Mouse (Mus musculus): ENCODE results near the gene Cgnl1. TPM values are rescaled to one million over a fixed set of nuclear protein-coding genes. Genes with fewer than 3 reads are reported as not detected.

Gene Cgnl1
- polyA plus RNA-seq, 1 experiment: 10.4 TPM

DNA sequence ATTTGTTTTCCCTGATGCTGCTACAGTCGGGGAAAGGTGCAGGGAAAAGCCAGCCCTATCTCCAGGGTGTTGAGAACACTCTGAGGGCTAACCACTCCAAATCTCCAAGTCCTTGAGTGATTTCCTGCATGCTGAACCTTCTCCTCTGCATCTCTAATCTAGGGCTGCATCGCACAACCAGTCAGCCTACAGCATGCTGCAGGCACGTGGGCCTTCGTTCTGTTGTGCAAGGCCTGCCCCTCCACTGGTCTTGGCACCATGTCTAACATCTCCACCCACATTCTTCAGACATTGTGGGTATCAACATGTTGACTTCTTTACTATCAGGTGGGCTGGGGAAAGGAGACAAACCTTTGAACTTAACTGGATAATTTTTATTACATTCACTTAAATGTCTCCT, 44.2 kb downstream of the Cgnl1 start:
- DNase-seq (ENCODE audit: extremely low spot score in 1 of 2, low spot score in 1 of 2): no peak

DNA sequence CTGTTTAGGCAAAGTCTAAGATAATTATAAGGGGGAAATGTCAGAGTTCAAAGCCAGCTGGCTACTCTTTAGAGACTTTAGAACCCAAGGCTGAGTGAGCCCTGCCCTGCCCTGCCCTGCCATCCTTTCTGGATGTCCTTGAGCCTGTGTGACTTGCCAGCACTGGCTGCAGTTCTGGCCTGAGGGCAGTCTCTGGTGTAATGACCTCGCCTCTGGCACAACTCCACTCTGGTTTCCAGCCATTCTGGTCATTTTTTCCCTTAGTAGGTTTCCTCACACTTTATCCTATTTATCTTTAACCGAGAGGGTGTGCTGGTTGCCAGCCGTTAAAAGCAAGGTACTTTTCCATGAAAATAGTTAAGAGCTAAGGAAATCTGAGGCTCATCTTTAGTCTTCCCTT, 45.3 kb downstream of the Cgnl1 start:
- no peak for DNase-seq (ENCODE audit: extremely low spot score in 1 of 2, low spot score in 1 of 2)

GRCm38 (mm10) chr9:71722366-71722765, 49.0 kb downstream of the Cgnl1 start:
- DNase-seq (ENCODE audit: extremely low spot score in 1 of 2, low spot score in 1 of 2): no peak

GRCm38 (mm10) chr9:71716995-71717394, 54.4 kb downstream of the Cgnl1 start:
- DNase-seq (ENCODE audit: extremely low spot score in 1 of 2, low spot score in 1 of 2): no peak

- no peak for DNase-seq (ENCODE audit: extremely low spot score in 1 of 2, low spot score in 1 of 2)
Measured at GRCm38 (mm10) chr9:71710776-71711175, 60.6 kb downstream of the Cgnl1 start.

- no peak for DNase-seq (ENCODE audit: extremely low spot score in 1 of 2, low spot score in 1 of 2)
Measured at GRCm38 (mm10) chr9:71709199-71709598, 62.2 kb downstream of the Cgnl1 start.

DNA sequence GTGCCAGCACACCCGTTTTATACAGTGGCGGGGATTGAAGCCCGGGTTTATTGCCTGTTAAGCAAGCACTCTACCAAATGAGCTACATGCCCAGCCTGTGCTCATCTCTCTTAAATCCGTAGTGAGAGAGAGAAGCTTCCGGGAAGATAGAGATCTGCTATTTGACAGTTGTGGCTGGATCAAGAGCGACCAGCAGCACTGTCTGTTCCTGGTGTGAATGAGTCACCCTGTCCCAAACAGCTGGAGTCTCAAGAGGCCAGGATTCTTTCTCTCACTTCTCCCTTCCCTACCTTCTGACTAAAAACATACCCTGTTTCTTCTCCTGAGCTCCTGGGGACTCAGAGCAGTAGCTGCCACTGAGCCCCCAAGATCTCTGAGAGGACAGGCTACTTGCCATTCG, 63.4 kb downstream of the Cgnl1 start:
- no peak for DNase-seq (ENCODE audit: extremely low spot score in 1 of 2, low spot score in 1 of 2)

DNA sequence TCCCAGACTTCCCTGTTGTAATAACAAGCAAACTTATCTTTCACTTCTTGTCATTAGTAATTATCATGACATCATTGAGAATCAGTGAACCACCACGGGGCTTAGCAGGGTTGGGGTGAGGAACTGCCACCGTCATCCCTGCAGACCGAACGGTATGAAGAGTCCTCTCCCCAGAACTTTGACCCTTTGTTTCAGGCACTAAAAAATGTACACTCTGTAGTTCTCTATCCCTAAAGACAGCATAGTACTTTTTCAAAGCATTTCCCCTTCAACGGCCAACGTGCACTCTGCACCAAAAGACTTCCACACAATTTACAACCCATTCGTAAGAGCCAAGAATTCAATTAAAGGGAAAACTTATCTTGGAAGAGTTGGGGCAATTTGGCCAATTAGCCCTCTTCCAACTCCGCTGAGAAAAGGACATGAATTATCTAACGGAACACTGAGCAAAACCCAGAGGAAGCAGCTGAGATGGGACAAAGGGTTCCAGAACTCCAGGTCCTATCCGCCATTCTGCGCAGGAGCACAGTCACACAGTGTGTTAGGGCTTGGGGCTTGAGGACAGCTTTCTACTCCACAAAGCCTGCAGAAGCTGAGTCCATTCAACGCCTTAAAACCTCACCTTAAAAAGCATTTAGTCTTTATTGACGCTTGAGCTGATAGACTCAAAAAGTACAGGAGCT, 66.9 kb downstream of the Cgnl1 start:
- DNase-seq (ENCODE audit: extremely low spot score in 1 of 2, low spot score in 1 of 2): no peak

- DNase-seq (ENCODE audit: extremely low spot score in 1 of 2, low spot score in 1 of 2): no peak
Measured at GRCm38 (mm10) chr9:71699087-71699486, 72.3 kb downstream of the Cgnl1 start.

GRCm38 (mm10) chr9:71698116-71698515, 73.3 kb downstream of the Cgnl1 start:
- no peak for DNase-seq (ENCODE audit: extremely low spot score in 1 of 2, low spot score in 1 of 2)

DNA sequence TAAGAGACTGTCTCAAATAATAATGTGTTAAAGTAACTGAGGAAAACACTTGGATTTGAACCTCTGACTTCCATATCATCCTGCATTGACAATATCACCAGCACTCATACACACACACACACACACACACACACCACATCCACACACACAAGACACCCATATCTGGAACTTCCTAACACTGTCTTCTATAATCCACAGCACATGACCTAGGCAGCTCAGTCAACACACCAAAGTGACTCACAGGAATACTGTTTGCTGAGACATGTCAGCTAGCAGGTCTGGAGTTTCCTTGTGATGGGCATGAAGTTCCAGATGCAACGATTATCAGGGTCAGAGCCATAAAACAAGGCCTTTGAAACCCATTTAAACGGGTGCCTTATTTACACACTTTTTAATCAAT, 74.2 kb downstream of the Cgnl1 start:
- no peak for DNase-seq (ENCODE audit: extremely low spot score in 1 of 2, low spot score in 1 of 2)

GRCm38 (mm10) chr9:71696762-71697161, 74.6 kb downstream of the Cgnl1 start:
- DNase-seq (ENCODE audit: extremely low spot score in 1 of 2, low spot score in 1 of 2): no peak

DNA sequence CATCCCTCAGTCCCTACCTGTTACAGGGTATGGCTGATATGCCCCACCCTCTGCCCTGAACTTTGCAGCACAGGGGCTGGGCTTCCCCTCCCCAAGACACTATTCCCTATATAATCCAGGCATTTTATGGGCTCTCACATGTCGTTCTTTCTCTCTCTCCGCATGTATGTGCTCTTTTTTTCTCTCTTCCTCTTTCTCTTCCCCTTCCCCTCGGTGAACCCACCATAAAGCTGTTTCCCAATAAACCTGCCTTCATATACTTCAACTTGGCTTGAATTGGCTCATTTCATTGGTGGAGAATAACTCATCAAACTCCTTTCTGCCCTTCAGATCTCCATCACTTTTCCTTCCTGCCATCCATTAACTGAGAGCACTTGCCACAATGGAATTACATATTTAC, 76.3 kb downstream of the Cgnl1 start:
- no peak for DNase-seq (ENCODE audit: extremely low spot score in 1 of 2, low spot score in 1 of 2)

- DNase-seq (ENCODE audit: extremely low spot score in 1 of 2, low spot score in 1 of 2): no peak
Measured at GRCm38 (mm10) chr9:71694223-71694622, 77.2 kb downstream of the Cgnl1 start.

GRCm38 (mm10) chr9:71693771-71694170, 77.6 kb downstream of the Cgnl1 start:
- DNase-seq (ENCODE audit: extremely low spot score in 1 of 2, low spot score in 1 of 2): no peak

- DNase-seq (ENCODE audit: extremely low spot score in 1 of 2, low spot score in 1 of 2): no peak
Measured at GRCm38 (mm10) chr9:71692165-71692564, 79.2 kb downstream of the Cgnl1 start.

DNA sequence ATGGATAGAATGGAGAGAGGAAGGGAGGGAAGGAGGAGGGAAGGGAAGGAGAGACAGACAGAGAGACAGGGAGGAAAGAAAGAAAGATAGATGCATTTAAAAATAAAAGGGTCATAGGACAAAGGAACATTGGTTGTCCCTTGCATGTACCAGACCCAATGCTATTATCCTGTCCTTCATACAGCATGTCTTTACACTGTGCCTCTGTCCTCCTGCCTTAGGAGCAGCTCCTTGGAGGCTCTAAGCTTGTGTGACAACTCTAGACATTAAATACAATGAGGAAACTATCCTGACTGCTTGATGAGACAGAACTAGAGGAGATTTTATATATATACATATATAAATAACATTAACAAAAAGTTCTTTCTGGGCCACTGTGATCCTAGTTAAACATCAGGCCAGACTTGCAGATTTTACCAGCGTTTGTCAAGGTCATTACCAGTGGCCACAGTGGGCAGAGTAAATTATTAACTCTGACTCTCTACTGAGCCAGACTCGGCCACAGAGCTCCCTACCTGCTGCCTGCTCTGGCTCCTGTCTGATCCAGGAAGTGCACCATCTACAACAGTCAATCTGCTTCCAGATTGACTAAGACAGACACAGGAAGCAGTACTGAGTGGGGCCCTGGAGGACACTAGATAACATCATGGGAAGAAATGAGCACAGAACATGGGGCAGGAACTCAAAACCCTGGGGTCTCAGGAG, 81.9 kb downstream of the Cgnl1 start:
- DNase-seq (ENCODE audit: extremely low spot score in 1 of 2, low spot score in 1 of 2): no peak

DNA sequence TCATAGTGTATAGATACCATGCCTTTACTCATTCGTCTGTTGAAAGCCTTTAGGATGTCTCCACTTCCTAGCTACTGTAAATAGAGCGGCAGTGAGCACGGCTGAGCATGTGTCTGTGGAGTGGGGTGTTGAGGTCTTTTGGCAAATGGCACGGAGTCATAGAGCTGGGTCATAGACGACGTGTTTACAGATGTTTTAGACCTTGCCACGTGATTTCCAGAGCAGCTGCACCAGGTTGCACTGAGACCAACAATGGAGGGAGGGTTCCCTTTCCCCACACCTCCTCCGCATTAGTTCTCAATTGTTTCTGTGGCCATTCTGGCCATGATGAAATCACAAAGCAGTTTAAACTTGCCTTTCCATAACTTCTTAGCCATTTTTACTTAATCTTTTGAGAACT, 84.9 kb downstream of the Cgnl1 start:
- no peak for DNase-seq (ENCODE audit: extremely low spot score in 1 of 2, low spot score in 1 of 2)

DNA sequence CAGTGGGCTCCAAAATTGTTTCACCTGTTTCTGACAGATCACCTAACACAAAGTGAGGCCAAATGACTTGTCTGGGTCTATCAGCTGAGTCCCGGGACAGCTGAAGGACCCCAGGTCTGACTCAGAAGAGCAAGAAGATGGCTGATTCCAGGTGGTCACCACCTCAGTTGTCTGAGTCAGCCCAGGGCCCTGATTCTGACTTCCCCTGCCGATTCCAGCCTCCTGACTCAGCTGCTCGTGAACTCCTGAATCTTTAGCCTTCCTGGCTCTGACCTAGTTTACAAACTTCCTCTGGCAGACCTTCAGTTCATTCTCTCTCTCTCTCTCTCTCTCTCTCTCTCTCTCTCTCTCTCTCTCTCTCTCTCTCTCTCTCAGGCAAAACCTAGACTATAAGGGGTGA, 86.6 kb downstream of the Cgnl1 start:
- DNase-seq (ENCODE audit: extremely low spot score in 1 of 2, low spot score in 1 of 2): no peak

GRCm38 (mm10) chr9:71680381-71680780, 91.0 kb downstream of the Cgnl1 start:
- no peak for DNase-seq (ENCODE audit: extremely low spot score in 1 of 2, low spot score in 1 of 2)

DNA sequence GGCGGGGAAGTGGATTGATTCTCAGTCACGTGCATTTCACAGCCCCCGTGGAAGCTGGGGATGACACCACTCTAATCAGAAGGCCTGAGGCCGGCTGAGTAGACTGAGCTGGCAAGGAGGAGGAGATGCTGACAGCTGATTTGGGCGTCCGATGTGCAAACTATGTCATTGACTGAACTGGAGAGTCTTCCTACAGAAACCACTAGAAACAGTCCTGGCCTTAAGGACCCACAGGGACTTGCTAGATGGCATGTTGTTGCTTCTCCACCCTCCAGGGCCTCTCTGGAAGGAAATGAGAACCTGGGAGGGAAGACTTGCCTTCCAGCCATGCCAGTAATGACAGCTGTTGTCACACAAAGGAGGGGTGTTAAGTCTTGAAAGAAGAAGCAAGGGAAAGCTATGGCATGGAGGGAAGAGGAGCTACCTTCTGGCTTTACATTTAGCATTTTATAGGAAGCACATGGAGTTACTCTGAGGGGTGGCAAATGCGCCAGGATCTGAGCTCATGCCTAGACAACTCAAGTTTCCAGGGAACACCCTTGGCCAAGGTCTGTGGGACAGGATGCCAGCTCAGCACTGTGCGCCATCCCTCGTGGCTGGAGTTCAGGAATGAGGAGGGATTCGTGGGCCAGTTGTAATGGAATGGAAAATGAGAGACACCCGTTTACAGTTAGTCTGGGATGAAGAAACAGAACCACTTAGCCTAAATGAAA, 92.1 kb downstream of the Cgnl1 start:
- DNase-seq (ENCODE audit: extremely low spot score in 1 of 2, low spot score in 1 of 2): no peak
